Mouse (Mus musculus) G1E-ER4 (cell line): ENCODE results near the gene Atp8b3. TPM values are rescaled to one million over a fixed set of nuclear protein-coding genes. Genes with fewer than 3 reads are reported as not detected.

Source experiments
- GATA1 ChIP-seq: IDR thresholded peaks from one replicate; pipeline ENCODE4 v1.8.0; 2012; ENCODE audit warnings: low read length, inconsistent platforms
- polyA plus RNA-seq: library from polyadenylated mRNA; stranded (reverse); fragments of >175 nt; gene quantifications from 2 replicates; pipeline ENCODE4 v1.2.3, GENCODE M21; 2012

Atp8b3 gene
- polyA plus RNA-seq, 1 experiment = 0.03 TPM

DNA sequence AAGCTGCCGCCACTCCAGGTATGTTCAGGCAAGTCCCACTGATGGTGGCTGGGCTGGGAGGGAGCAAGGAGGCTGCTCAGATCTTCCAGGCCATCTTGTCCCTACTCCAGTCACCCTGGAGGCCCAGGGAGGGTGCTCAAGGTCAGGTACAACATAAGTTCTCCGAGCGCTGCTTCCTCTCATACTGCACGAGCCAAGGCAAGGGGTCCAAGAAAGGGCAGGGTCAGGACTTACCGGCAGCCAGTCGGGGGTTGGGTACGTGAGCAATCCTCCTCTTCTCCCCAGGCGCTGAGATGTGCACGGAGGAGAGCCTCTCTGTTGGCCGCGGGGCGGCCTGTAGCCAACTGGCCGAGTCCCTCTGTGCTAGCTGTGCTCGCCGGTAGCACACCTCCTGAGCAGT, 8.6 kb upstream of the Atp8b3 start:
- no peak for TF ChIP-seq GATA1

DNA sequence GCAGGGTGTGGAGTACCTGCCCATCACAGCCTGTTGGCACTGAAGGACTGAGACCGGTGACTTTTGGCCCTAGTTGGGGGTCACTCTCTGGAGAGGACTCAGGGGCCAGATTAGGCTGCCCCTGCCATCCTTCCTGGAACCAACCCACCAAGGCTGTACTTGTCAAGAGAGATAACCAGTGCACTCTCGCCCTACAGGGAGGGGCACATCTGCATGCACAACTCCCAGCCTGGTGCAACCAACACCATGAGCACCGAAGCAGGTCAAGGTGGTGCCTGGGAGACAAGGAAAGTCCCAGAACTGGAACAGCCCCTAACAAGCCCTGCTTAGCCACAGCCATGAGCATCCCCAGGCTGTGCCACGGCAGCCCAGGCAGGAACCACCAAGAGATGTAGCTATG, 8.0 kb upstream of the Atp8b3 start:
- TF ChIP-seq GATA1 = no peak

- no peak for TF ChIP-seq GATA1
These were observed 6.7 kb upstream of the Atp8b3 start for GRCm38 (mm10) chr10:80545590-80545989.

- no peak for TF ChIP-seq GATA1
These were observed 4.9 kb upstream of the Atp8b3 start for GRCm38 (mm10) chr10:80543873-80544272.

- no peak for TF ChIP-seq GATA1
These were observed 569 bp upstream of the Atp8b3 start for GRCm38 (mm10) chr10:80539493-80539892.

GRCm38 (mm10) chr10:80538180-80538579, 744 bp downstream of the Atp8b3 start:
- no peak for TF ChIP-seq GATA1

GRCm38 (mm10) chr10:80535711-80536110, 3.2 kb downstream of the Atp8b3 start:
- no peak for TF ChIP-seq GATA1

GRCm38 (mm10) chr10:80535071-80535470, 3.9 kb downstream of the Atp8b3 start:
- TF ChIP-seq GATA1 = no peak

- TF ChIP-seq GATA1 = no peak
These were observed 5.2 kb downstream of the Atp8b3 start for GRCm38 (mm10) chr10:80533704-80534103.

GRCm38 (mm10) chr10:80532783-80533182, 6.1 kb downstream of the Atp8b3 start:
- TF ChIP-seq GATA1 = no peak

DNA sequence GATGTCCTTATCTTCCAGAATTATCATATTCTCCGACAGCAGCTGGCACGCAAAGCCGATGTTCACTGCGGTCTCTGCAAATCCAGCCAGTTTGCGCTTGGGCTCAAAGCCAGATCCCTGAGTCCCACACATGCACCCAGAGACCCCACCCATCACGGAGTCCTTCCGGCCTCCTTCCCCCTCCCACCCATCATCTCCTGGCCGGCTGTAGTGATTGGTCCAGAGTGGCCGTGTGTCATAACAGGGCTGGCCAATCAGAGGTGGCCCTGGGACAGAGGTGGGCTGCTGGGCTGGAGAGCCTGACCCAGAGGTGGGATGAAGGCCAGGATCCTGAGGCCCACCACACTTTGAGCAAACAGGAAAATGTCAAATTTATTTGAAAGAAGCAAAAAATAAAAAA, 12.8 kb downstream of the Atp8b3 start:
- no peak for TF ChIP-seq GATA1

GRCm38 (mm10) chr10:80523299-80523698, 15.6 kb downstream of the Atp8b3 start:
- TF ChIP-seq GATA1 = no peak

- TF ChIP-seq GATA1 = no peak
These were observed 19.6 kb downstream of the Atp8b3 start for GRCm38 (mm10) chr10:80519287-80519686.

DNA sequence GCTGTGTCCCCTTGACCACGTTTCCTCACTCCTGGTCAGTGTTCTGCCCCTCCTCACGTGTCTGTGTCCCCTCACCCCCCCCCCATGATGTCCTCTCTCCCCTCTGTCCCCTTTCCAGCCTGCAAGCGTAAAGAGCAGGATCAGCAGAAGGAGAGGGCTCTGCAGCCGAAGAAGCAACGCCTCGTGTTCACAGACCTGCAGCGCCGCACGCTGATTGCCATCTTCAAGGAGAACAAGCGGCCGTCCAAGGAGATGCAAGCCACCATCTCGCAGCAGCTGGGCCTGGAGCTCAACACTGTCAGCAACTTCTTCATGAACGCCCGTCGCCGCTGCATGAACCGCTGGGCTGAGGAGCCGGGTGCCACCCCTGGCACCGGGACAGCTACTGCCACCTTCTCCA, 25.2 kb downstream of the Atp8b3 start:
- no peak for TF ChIP-seq GATA1

DNA sequence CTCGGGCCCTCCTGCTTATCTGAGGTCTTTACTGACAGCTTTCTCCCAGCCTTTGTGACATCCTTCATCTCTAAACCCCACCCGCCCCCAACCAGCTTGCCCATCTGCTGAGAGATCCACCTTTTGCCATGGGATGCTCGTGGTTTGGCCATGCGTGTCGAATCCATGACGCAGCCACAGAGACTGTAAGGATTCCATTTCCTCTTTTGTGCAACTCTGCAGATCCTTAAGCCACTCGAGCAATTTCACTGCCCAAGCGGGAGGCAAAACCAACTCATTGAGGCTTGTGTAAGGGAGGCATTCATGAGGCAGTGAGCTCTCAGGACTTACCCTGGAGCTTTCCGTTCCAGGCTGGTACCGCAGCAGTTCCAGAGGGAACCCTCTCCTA, 28.7 kb downstream of the Atp8b3 start:
- no peak for TF ChIP-seq GATA1

DNA sequence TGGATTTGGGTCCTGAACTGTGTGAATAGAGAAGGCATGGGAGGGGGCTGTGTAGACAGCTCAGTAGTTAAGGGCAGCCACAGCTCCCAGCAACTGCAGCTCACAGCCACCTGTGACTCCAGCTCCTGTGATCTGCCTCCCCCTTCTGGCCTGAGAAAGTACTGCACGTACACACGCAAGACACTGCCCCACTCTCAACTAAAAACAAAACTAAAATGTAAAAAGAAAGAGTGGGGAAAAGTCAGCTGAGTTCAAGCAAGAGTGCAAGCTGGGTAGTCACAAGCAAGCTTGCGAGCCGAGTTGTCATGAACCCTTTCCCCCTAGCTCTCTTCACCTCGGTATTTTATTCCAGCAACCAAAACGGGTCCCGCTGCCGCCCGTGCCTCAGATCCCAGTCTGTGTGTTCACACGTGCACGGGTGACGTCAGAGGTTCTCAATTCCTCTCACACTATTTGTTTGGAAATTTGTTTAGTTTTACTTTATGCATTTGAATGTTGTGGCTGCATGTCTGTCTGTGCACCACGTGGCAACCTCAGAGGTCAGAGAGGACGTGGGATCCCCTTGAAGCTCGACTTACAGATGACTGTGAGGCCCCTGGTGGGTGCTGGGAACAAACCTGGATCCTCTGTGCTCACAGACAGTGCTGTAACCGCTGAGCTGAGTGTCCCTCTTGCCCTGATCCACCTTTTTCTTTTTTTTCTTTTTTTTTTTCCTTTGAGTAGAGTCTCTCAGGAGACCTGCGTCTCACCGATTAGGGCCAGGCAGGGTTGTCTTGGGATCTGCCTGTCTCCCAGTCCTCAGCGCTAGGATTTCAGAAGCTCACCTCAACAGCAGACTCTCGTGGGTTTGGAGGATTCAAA, 29.3 kb downstream of the Atp8b3 start:
- TF ChIP-seq GATA1 = no peak

DNA sequence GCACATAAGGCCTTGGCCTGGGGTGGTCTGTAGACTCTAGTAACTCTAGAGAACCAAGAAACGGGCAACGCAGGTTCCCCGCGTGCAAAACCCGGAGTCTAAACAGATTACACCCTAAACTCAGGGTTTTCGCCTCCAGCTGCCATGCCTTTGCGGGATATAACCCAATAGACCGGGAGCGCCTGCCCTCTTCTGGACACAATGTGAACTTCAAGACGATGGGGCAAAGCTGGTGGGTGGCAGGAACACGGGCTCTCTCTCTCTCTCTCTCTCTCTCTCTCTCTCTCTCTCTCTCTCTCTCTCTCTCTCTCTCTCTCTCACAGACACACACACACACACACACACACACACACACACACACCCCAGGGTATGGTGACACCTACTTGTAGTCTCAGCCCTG, 32.7 kb downstream of the Atp8b3 start:
- no peak for TF ChIP-seq GATA1
